ENCODE assay signal across 7 mouse cellular contexts in genomic region chr19:4121097-4121805, GRCm38 (mm10). TPM values are rescaled to one million over a fixed set of nuclear protein-coding genes. Genes with fewer than 3 reads are reported as not detected.
DNase-seq lines count a peak whose midpoint lies in the region; ATAC-seq and TF ChIP-seq lines count a peak whose summit lies in the region.

No protein-coding gene starts in this region.

- peaks cover 28% of the 10 kb centered on the region for H3K4me1 ChIP-seq in embryonic facial prominence, embryonic 10.5 days
- H3K4me1 ChIP-seq in intestine, postnatal 0 days (replicated peaks; ENCODE audit: control insufficient read depth, insufficient read depth, low read length): peaks cover 6% of the 10 kb centered on the region; the same call in 1 of the 2 replicates
- peaks cover 12% of the 10 kb centered on the region for H3K4me1 ChIP-seq in midbrain, embryonic 12.5 days
- H3K4me1 ChIP-seq in small intestine, adult 2 months (ENCODE audit: control insufficient read depth, insufficient read depth, insufficient read length, low read length): peaks cover 12% of the 10 kb centered on the region; the same call in 1 of the 2 replicates

- H3K4me3 ChIP-seq in embryonic facial prominence, embryonic 10.5 days: peak overlapping the region; percentile 63
- H3K4me3 ChIP-seq in intestine, postnatal 0 days (ENCODE audit: low read depth, low read length): peak overlapping the region; percentile 34
- peak overlapping the region; percentile 41 for H3K4me3 ChIP-seq in midbrain, embryonic 12.5 days
- peak overlapping the region; percentile 68 for H3K4me3 ChIP-seq in small intestine, adult 2 months (ENCODE audit: low read depth, low read length)

- intact Hi-C loops in left cerebral cortex, postnatal 4 days (cut with DNase I): no loop called here

- WGBS in embryonic facial prominence, embryonic 10.5 days: 3% methylated on average over 38 of the region's 38 CpGs
- 2% methylated on average over 38 of the region's 38 CpGs for WGBS in intestine, postnatal 0 days
- WGBS in midbrain, embryonic 12.5 days: 2% methylated on average over 38 of the region's 38 CpGs
- WGBS in small intestine, adult 2 months: 3% methylated on average over 38 of the region's 38 CpGs

- no peaks in the 10 kb centered on the region for H3K27me3 ChIP-seq in embryonic facial prominence, embryonic 10.5 days (replicated peaks; ENCODE audit: low read depth, poor library complexity, severe bottlenecking)
- H3K27me3 ChIP-seq in intestine, postnatal 0 days (replicated peaks; ENCODE audit: control insufficient read depth, insufficient read depth, low read length): no peaks in the 10 kb centered on the region
- H3K27me3 ChIP-seq in midbrain, embryonic 12.5 days: peaks cover 6% of the 10 kb centered on the region
- H3K27me3 ChIP-seq in small intestine, adult 2 months (ENCODE audit: control insufficient read depth, insufficient read depth, low read length): no peaks in the 10 kb centered on the region

- peak; percentile 98 for DNase-seq in adrenal gland, postnatal 10 days
- DNase-seq in embryonic facial prominence, embryonic 10.5 days (ENCODE audit: low spot score): peak; percentile 96
- peak; percentile 90 for DNase-seq in gonadal fat pad, adult 2 months (ENCODE audit: low read depth)
- DNase-seq in left cerebral cortex, postnatal 4 days: peak; percentile 98

- no peak for TF ChIP-seq CTCF in intestine, postnatal 0 days (IDR thresholded peaks at IDR 0.05; ENCODE audit: low read depth)
- no peak for TF ChIP-seq CTCF in small intestine, adult 2 months (IDR thresholded peaks at IDR 0.05; ENCODE audit: extremely low read depth, insufficient read length, insufficient replicate concordance, low read depth, low read length)

- peaks cover 25% of the 10 kb centered on the region for H3K36me3 ChIP-seq in embryonic facial prominence, embryonic 10.5 days (replicated peaks)
- H3K36me3 ChIP-seq in intestine, postnatal 0 days (ENCODE audit: control insufficient read depth, insufficient read depth): peaks cover 21% of the 10 kb centered on the region
- H3K36me3 ChIP-seq in midbrain, embryonic 12.5 days: peaks cover 15% of the 10 kb centered on the region
- H3K36me3 ChIP-seq in small intestine, adult 2 months (ENCODE audit: control insufficient read depth, insufficient read depth, low read length): peaks cover 14% of the 10 kb centered on the region; the same call in 1 of the 2 replicates

- peak; percentile 74 for ATAC-seq in intestine, postnatal 0 days
- peak; percentile 74 for ATAC-seq in midbrain, embryonic 12.5 days (ENCODE audit: low FRiP score, low read depth)

- peak overlapping the region; percentile 92 for H3K27ac ChIP-seq in embryonic facial prominence, embryonic 10.5 days (replicated peaks)
- H3K27ac ChIP-seq in intestine, postnatal 0 days (ENCODE audit: low read depth, low read length): peak overlapping the region; percentile 43
- H3K27ac ChIP-seq in midbrain, embryonic 12.5 days (replicated peaks): peak overlapping the region; percentile 73
- peak overlapping the region; percentile 79 for H3K27ac ChIP-seq in small intestine, adult 2 months (ENCODE audit: insufficient read depth, low read depth, low read length)

- TF ChIP-seq POLR2A in small intestine, adult 2 months (IDR thresholded peaks at IDR 0.05; ENCODE audit: low read depth, low read length): peak; percentile 45

- H3K9me3 ChIP-seq in embryonic facial prominence, embryonic 10.5 days: no peaks in the 10 kb centered on the region
- H3K9me3 ChIP-seq in intestine, postnatal 0 days (ENCODE audit: control insufficient read depth): no peaks in the 10 kb centered on the region
- H3K9me3 ChIP-seq in midbrain, embryonic 12.5 days: no peaks in the 10 kb centered on the region

- H3K9ac ChIP-seq in intestine, postnatal 0 days (ENCODE audit: low read depth, low read length): peak overlapping the region; percentile 43; the same call in 1 of the 2 replicates
- peak overlapping the region; percentile 45 for H3K9ac ChIP-seq in midbrain, embryonic 12.5 days (replicated peaks)

- H3K4me2 ChIP-seq in intestine, postnatal 0 days (replicated peaks; ENCODE audit: low read depth): peak overlapping the region; percentile 53
- peak overlapping the region; percentile 44 for H3K4me2 ChIP-seq in midbrain, embryonic 12.5 days (replicated peaks)

RNA-seq across cellular contexts. Expression of gene Aip, which starts 4.4 kb away (rescaled TPM):
- total RNA-seq in adrenal gland, postnatal 10 days (2021): 10 to 100 TPM; 71.5 to 73.4 TPM
- 70.9 and 71.1 TPM in 2 replicates for polyA plus RNA-seq in embryonic facial prominence, embryonic 10.5 days (2016; fragmentation: Nextera tagmentation; extraction: Ambion mirVana)
- polyA plus RNA-seq in gonadal fat pad, adult 2 months (2012; rRNA removed): 99.1 and 121 TPM in 2 replicates
- 42.0 and 42.3 TPM in 2 replicates for polyA plus RNA-seq in intestine, postnatal 0 days (2015; fragmentation: Nextera tagmentation; extraction: Ambion mirVana)
- 10 to 100 TPM; 54.8 to 64.8 TPM for total RNA-seq in left cerebral cortex, postnatal 4 days (2021)
- polyA plus RNA-seq in midbrain, embryonic 12.5 days (2016; fragmentation: Nextera tagmentation; extraction: Ambion mirVana): 59.5 and 63.6 TPM in 2 replicates
- polyA plus RNA-seq in small intestine, adult 2 months (2012; rRNA removed): 41.3 and 59.8 TPM in 2 replicates

RNA-seq across cellular contexts. Expression of gene Gpr152, which starts 18.3 kb away (rescaled TPM):
- not detected for total RNA-seq in adrenal gland, postnatal 10 days (2021)
- polyA plus RNA-seq in embryonic facial prominence, embryonic 10.5 days (2016; fragmentation: Nextera tagmentation; extraction: Ambion mirVana): not detected in 2 replicates
- 0.20 and 0.39 TPM in 2 replicates for polyA plus RNA-seq in gonadal fat pad, adult 2 months (2012; rRNA removed)
- not detected in 2 replicates for polyA plus RNA-seq in intestine, postnatal 0 days (2015; fragmentation: Nextera tagmentation; extraction: Ambion mirVana)
- not detected for total RNA-seq in left cerebral cortex, postnatal 4 days (2021)
- not detected in 2 replicates for polyA plus RNA-seq in midbrain, embryonic 12.5 days (2016; fragmentation: Nextera tagmentation; extraction: Ambion mirVana)
- polyA plus RNA-seq in small intestine, adult 2 months (2012; rRNA removed): 0.06 TPM in 1 of 2 replicates, not detected in the other

RNA-seq across cellular contexts. Expression of gene Pitpnm1, which starts 21.5 kb away (rescaled TPM):
- total RNA-seq in adrenal gland, postnatal 10 days (2021): 10 to 100 TPM; 59.7 to 75.1 TPM
- polyA plus RNA-seq in embryonic facial prominence, embryonic 10.5 days (2016; fragmentation: Nextera tagmentation; extraction: Ambion mirVana): 9.9 and 11.0 TPM in 2 replicates
- polyA plus RNA-seq in gonadal fat pad, adult 2 months (2012; rRNA removed): 68.4 and 81.9 TPM in 2 replicates
- 13.7 and 16.3 TPM in 2 replicates for polyA plus RNA-seq in intestine, postnatal 0 days (2015; fragmentation: Nextera tagmentation; extraction: Ambion mirVana)
- 100 to 1,000 TPM; 185 to 187 TPM for total RNA-seq in left cerebral cortex, postnatal 4 days (2021)
- 27.2 and 29.0 TPM in 2 replicates for polyA plus RNA-seq in midbrain, embryonic 12.5 days (2016; fragmentation: Nextera tagmentation; extraction: Ambion mirVana)
- polyA plus RNA-seq in small intestine, adult 2 months (2012; rRNA removed): 108 and 197 TPM in 2 replicates

RNA-seq across cellular contexts. Expression of gene Cabp4, which starts 22.6 kb away (rescaled TPM):
- 1 to 10 TPM in 1 of 2 experiments, under 1 TPM in 1; 0.69 to 1.9 TPM for total RNA-seq in adrenal gland, postnatal 10 days (2021)
- 0.14 TPM in 1 of 2 replicates, not detected in the other for polyA plus RNA-seq in embryonic facial prominence, embryonic 10.5 days (2016; fragmentation: Nextera tagmentation; extraction: Ambion mirVana)
- 0.15 and 0.28 TPM in 2 replicates for polyA plus RNA-seq in gonadal fat pad, adult 2 months (2012; rRNA removed)
- polyA plus RNA-seq in intestine, postnatal 0 days (2015; fragmentation: Nextera tagmentation; extraction: Ambion mirVana): 0.33 TPM in 2 replicates
- not detected for total RNA-seq in left cerebral cortex, postnatal 4 days (2021)
- 0.12 and 0.14 TPM in 2 replicates for polyA plus RNA-seq in midbrain, embryonic 12.5 days (2016; fragmentation: Nextera tagmentation; extraction: Ambion mirVana)
- 0.25 and 0.42 TPM in 2 replicates for polyA plus RNA-seq in small intestine, adult 2 months (2012; rRNA removed)

RNA-seq across cellular contexts. Expression of gene Cdk2ap2, which starts 24.3 kb away (rescaled TPM):
- total RNA-seq in adrenal gland, postnatal 10 days (2021): 10 to 100 TPM; 56.3 to 64.1 TPM
- 77.2 and 80.2 TPM in 2 replicates for polyA plus RNA-seq in embryonic facial prominence, embryonic 10.5 days (2016; fragmentation: Nextera tagmentation; extraction: Ambion mirVana)
- polyA plus RNA-seq in gonadal fat pad, adult 2 months (2012; rRNA removed): 162 and 208 TPM in 2 replicates
- polyA plus RNA-seq in intestine, postnatal 0 days (2015; fragmentation: Nextera tagmentation; extraction: Ambion mirVana): 97.1 and 108 TPM in 2 replicates
- total RNA-seq in left cerebral cortex, postnatal 4 days (2021): 10 to 100 TPM; 27.5 to 28.3 TPM
- 66.7 and 68.0 TPM in 2 replicates for polyA plus RNA-seq in midbrain, embryonic 12.5 days (2016; fragmentation: Nextera tagmentation; extraction: Ambion mirVana)
- 186 and 366 TPM in 2 replicates for polyA plus RNA-seq in small intestine, adult 2 months (2012; rRNA removed)

Comparison
In these comparisons a context has a peak if more than half of its experiments do, and no peak if none do; other contexts are left out.
1. Peak in every context shown above with its lines: DNase-seq, ATAC-seq, H3K4me3 ChIP-seq and H3K27ac ChIP-seq.